Mouse (Mus musculus) hindbrain, embryonic 15.5 days (tissue): ENCODE measurements around the gene Ccdc117. TPM values are rescaled to one million over a fixed set of nuclear protein-coding genes. Genes with fewer than 3 reads are reported as not detected.
"Not testable (repeated sequence)": the region's sequence is repeated elsewhere in the genome, so short reads cannot be mapped to it uniquely, and the experiment has no call there.

Source experiments
- ATAC-seq: fragments of 200-750 bp; cut with Nextera tagmentation; 2 replicates; pipeline ENCODE4 v1.8.0; 2017; ENCODE audit warnings: low read depth, moderate number of reproducible peaks, moderate TSS enrichment; ENCODE audit not compliant: low FRiP score
- H3K27ac ChIP-seq: fragments of 300-500 bp; sonication (generic); replicated peaks from 2 replicates; pipeline ENCODE4 v1.5.1; 2015; ENCODE audit warnings: mild to moderate bottlenecking, inconsistent platforms
- H3K27me3 ChIP-seq: fragments of 300-500 bp; sonication (generic); 2 replicates; pipeline ENCODE4 v1.6.1; 2015; ENCODE audit warnings: control low read depth, inconsistent platforms
- H3K36me3 ChIP-seq: fragments of 300-500 bp; sonication (generic); 2 replicates; pipeline ENCODE4 v1.6.1; 2015; ENCODE audit warnings: control low read depth, inconsistent platforms
- H3K4me1 ChIP-seq: fragments of 300-500 bp; sonication (generic); replicated peaks from 2 replicates; pipeline ENCODE4 v1.6.1; 2015; ENCODE audit warnings: control low read depth, inconsistent platforms
- H3K4me2 ChIP-seq: fragments of 300-500 bp; sonication (generic); 2 replicates; pipeline ENCODE4 v1.6.1; 2015; ENCODE audit warnings: moderate library complexity, mild to moderate bottlenecking, inconsistent platforms
- H3K4me3 ChIP-seq: fragments of 300-500 bp; sonication (generic); 2 replicates; pipeline ENCODE4 v1.5.1; 2015; ENCODE audit warnings: mild to moderate bottlenecking, inconsistent platforms
- H3K9ac ChIP-seq: fragments of 300-500 bp; sonication (generic); 2 replicates; pipeline ENCODE4 v1.6.1; 2015; ENCODE audit warnings: inconsistent platforms
- H3K9me3 ChIP-seq: fragments of 300-500 bp; sonication (generic); 2 replicates; pipeline ENCODE4 v1.6.1; 2016; ENCODE audit warnings: control low read depth, inconsistent platforms
- WGBS: fragments of 180-500 bp; shearing (Covaris S2); methylation state at CpG from one replicate; pipeline ENCODE4 v1.1.7; 2015; 5-methylcytosine and 5-hydroxymethylcytosine counted together
- polyA plus RNA-seq: library from polyadenylated mRNA; unstranded; fragments of >200 nt; fragmentation: Nextera tagmentation; extraction: Ambion mirVana; gene quantifications from 2 replicates; pipeline ENCODE4 v1.2.1, GENCODE M21; 2015

Gene Ccdc117
- polyA plus RNA-seq, 1 experiment from 2014 or later = 10.7 TPM

- peaks cover 4% of the 10 kb centered on the region for H3K4me1 ChIP-seq
- no peak for ATAC-seq
- no peak overlapping the region for H3K9ac ChIP-seq
- H3K36me3 ChIP-seq = no peaks in the 10 kb centered on the region
- no peaks in the 10 kb centered on the region for H3K27me3 ChIP-seq
- H3K9me3 ChIP-seq = no peaks in the 10 kb centered on the region
- WGBS = 94% methylated on average over 14 of the region's 14 CpGs
- no peak overlapping the region for H3K4me2 ChIP-seq
- H3K27ac ChIP-seq = no peak overlapping the region
- H3K4me3 ChIP-seq = no peak overlapping the region
These were observed 25.4 kb downstream of the Ccdc117 start for GRCm38 (mm10) chr11:5516617-5517016.

- Histone ChIP-seq H3K36me3 (no peaks in the 10 kb centered on the region), H3K4me3 (no peak overlapping the region), H3K9me3 (no peaks in the 10 kb centered on the region), H3K9ac (no peak overlapping the region), H3K27me3 (no peaks in the 10 kb centered on the region), H3K4me2 (no peak overlapping the region), H3K4me1 (peaks cover 4% of the 10 kb centered on the region), H3K27ac (no peak overlapping the region)
- 84% methylated on average over 7 of the region's 7 CpGs for WGBS
- ATAC-seq = no peak
These were observed 25.8 kb downstream of the Ccdc117 start for GRCm38 (mm10) chr11:5516151-5516550.

DNA sequence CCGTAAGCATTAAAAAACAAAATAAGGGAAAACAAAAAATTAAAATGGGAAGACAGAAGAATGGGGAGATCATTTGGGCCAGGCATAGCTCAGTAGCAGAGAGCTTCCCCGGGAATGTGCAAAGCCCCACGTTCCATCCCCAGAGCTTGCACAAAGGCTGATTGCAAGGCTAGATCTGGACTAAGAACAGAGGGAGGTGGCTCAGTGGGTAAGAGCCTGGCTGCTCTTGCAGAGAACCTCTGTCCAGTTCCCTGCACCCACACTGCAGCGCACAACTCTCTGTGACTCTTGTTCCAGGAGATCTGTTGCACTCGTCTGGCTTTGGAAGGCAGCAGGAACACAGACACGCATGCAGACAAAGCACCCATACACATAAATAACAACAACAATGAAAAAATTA is 26.3 kb downstream of the Ccdc117 start:
- H3K4me3 ChIP-seq = no peak overlapping the region
- no peak overlapping the region for H3K4me2 ChIP-seq
- no peak overlapping the region for H3K9ac ChIP-seq
- no peak for ATAC-seq
- H3K27ac ChIP-seq = no peak overlapping the region
- no peaks in the 10 kb centered on the region for H3K27me3 ChIP-seq
- H3K36me3 ChIP-seq = no peaks in the 10 kb centered on the region
- WGBS = 81% methylated on average over 6 of the region's 6 CpGs
- no peaks in the 10 kb centered on the region for H3K9me3 ChIP-seq
- peaks cover 4% of the 10 kb centered on the region for H3K4me1 ChIP-seq

GRCm38 (mm10) chr11:5515196-5515595 is 26.8 kb downstream of the Ccdc117 start:
- 83% methylated on average over 6 of the region's 6 CpGs for WGBS
- no peak overlapping the region for H3K9ac ChIP-seq
- H3K4me2 ChIP-seq = no peak overlapping the region
- no peaks in the 10 kb centered on the region for H3K27me3 ChIP-seq
- H3K9me3 ChIP-seq = no peaks in the 10 kb centered on the region
- no peak overlapping the region for H3K27ac ChIP-seq
- H3K4me3 ChIP-seq = no peak overlapping the region
- H3K36me3 ChIP-seq = no peaks in the 10 kb centered on the region
- ATAC-seq = no peak
- H3K4me1 ChIP-seq = peaks cover 4% of the 10 kb centered on the region

DNA sequence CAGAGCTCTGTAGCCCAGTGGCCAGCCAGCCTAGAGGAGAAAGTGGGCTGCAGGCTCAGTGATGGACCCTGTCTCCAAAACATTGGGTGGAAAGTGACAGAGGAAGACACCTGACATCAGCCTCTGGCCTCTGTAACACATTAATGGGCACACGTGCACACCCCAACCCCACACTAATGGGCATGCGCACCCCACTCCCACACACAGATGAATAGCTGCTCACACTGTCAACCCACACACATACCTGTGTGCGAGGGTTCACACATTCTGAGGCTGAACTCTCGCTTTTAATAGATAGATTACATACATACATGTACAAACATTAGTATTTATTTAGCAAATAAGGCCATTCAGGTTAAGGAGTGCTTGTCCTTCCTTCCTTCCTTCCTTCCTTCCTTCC is 27.9 kb downstream of the Ccdc117 start:
- Histone ChIP-seq H3K9ac (no peak overlapping the region), H3K9me3 (no peaks in the 10 kb centered on the region), H3K36me3 (no peaks in the 10 kb centered on the region), H3K4me2 (no peak overlapping the region), H3K4me1 (no peaks in the 10 kb centered on the region), H3K4me3 (no peak overlapping the region), H3K27me3 (no peaks in the 10 kb centered on the region), H3K27ac (no peak overlapping the region)
- ATAC-seq = no peak
- WGBS = 90% methylated on average over 4 of the region's 4 CpGs

- Histone ChIP-seq H3K4me3 (no peak overlapping the region), H3K27me3 (no peaks in the 10 kb centered on the region), H3K36me3 (no peaks in the 10 kb centered on the region), H3K4me1 (no peaks in the 10 kb centered on the region), H3K9ac (no peak overlapping the region), H3K4me2 (no peak overlapping the region), H3K27ac (no peak overlapping the region), H3K9me3 (no peaks in the 10 kb centered on the region)
- no peak for ATAC-seq
- 85% methylated on average over 8 of the region's 8 CpGs for WGBS
These were observed 29.0 kb downstream of the Ccdc117 start for GRCm38 (mm10) chr11:5512961-5513360.

DNA sequence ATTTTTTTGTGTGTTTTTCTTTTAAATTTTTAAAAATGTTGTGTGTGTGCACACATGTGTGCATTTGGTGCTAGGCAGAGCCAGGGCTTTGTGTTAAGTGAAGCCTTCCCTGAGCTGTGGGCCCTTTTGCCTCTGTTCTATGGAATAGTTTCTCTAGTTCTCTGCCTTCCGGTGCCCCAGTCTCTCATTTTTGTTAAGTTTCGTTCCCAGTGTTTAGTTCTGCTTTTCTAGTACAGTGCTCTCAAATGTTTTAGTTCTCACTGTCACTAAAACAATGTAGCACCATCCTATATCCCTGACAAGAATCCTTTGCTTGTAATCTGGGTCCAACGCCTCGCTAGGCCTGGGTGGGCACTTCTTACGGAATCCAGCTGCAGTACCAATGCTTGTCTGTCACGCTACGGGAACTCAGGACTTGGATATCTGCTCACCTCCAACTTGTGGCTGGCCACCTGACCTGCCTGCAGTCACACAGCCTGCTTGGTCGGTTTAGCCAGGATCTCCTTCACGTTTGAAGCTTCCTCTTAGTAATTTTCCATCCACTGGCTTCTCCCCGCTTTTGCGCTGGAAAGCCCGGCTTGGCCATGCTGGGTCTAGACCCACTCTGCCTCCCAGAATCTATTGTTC is 29.8 kb downstream of the Ccdc117 start:
- 80% methylated on average over 12 of the region's 12 CpGs for WGBS
- H3K4me3 ChIP-seq = no peak overlapping the region
- H3K36me3 ChIP-seq = no peaks in the 10 kb centered on the region
- H3K27me3 ChIP-seq = no peaks in the 10 kb centered on the region
- no peak overlapping the region for H3K9ac ChIP-seq
- ATAC-seq = no peak
- no peaks in the 10 kb centered on the region for H3K4me1 ChIP-seq
- H3K9me3 ChIP-seq = no peaks in the 10 kb centered on the region
- H3K27ac ChIP-seq = no peak overlapping the region
- H3K4me2 ChIP-seq = no peak overlapping the region

DNA sequence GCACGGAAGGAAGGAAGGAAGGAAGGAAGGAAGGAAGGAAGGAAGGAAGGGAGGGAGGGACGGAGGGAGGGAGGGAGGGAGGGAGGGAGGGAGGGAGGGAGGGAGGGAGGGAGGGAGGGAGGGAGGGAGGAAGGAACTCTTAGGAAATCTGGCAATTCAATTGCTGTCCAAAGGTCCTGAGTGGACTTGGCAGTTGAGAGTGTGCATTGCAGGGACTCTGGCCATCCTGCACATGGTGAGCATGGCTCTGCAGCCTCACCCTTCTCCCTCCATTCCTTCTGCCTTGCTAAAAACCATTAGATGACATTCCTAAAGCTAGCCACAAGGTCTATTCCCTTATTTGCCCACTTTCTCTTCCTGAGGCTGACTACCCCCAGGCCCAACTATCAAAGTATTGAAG is 31.3 kb downstream of the Ccdc117 start:
- WGBS = no CpG with 5 or more reads among the region's 2 CpGs

DNA sequence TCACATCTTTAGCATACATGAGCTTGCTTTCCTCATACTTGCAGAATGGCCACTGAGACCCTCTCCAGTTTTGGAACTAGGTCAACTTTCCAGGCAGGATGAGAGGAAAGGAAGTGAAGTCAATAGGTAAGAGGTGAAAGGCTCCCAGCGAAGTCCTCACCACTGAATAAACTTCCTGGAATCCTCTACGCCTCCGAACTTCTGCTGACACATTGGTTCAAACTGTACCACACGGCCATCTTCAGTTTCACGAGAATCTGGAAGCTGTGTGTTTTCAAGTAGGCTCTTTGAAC is 31.9 kb downstream of the Ccdc117 start:
- Histone ChIP-seq H3K36me3 (no peaks in the 10 kb centered on the region), H3K4me1 (no peaks in the 10 kb centered on the region), H3K9me3 (no peaks in the 10 kb centered on the region), H3K4me2 (no peak overlapping the region), H3K4me3 (no peak overlapping the region), H3K9ac (no peak overlapping the region), H3K27me3 (no peaks in the 10 kb centered on the region), H3K27ac (no peak overlapping the region)
- no peak for ATAC-seq
- WGBS = 84% methylated on average over 5 of the region's 5 CpGs

More for the DNA sequence above, 31.3 kb downstream of the Ccdc117 start:
- not testable (repeated sequence) for H3K9ac ChIP-seq, H3K27ac ChIP-seq, H3K4me3 ChIP-seq, H3K9me3 ChIP-seq, H3K4me1 ChIP-seq, ATAC-seq, H3K27me3 ChIP-seq, H3K4me2 ChIP-seq, H3K36me3 ChIP-seq

- no peaks in the 10 kb centered on the region for H3K4me1 ChIP-seq
- H3K4me2 ChIP-seq = no peak overlapping the region
- no peaks in the 10 kb centered on the region for H3K27me3 ChIP-seq
- no peak overlapping the region for H3K4me3 ChIP-seq
- no peak for ATAC-seq
- no peaks in the 10 kb centered on the region for H3K36me3 ChIP-seq
- H3K9me3 ChIP-seq = no peaks in the 10 kb centered on the region
- WGBS = 92% methylated on average over 8 of the region's 8 CpGs
- H3K27ac ChIP-seq = no peak overlapping the region
- H3K9ac ChIP-seq = no peak overlapping the region
These were observed 32.5 kb downstream of the Ccdc117 start for GRCm38 (mm10) chr11:5509215-5510098.

DNA sequence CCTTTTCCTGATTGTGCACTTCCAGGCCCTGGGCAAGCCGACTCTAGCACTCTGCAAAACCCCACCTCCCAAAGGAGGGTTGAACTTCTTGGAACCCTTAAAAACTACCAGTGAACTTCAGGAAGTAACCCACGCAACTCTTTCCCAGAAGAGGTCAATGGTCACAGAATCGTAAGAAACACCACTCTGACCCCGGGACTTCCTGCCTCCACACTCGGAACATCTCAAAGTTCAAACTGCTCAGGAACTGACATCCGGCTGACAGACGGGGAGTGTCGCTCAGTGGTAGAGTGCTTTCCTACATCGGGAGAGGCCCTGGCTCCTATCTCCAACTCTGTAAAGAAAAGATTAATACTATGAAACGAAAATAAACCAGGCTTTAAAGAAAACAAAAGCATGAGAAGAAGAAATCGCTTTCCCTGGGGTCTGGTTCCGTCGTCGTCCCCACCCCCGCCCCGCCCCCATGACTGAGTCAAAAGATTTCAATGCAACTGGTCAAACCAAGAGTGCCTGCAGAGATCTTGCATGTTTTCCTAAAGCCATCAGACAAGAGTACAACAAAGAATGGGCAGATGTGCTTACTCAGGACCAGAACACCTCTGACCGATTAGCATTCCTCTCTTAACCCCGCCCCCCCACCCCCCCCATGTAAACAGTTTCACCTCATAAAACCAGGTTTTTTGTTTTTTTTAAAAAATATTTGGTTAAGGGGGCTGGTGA is 36.0 kb downstream of the Ccdc117 start:
- Histone ChIP-seq H3K27ac (no peak overlapping the region), H3K9me3 (no peaks in the 10 kb centered on the region), H3K9ac (no peak overlapping the region), H3K4me1 (no peaks in the 10 kb centered on the region), H3K4me3 (no peak overlapping the region), H3K27me3 (no peaks in the 10 kb centered on the region), H3K4me2 (0 out of 2 replicates have a peak overlapping the region, but pooled peaks have one; percentile 21), H3K36me3 (no peaks in the 10 kb centered on the region)
- ATAC-seq = no peak
- 31% methylated on average over 18 of the region's 18 CpGs for WGBS

DNA sequence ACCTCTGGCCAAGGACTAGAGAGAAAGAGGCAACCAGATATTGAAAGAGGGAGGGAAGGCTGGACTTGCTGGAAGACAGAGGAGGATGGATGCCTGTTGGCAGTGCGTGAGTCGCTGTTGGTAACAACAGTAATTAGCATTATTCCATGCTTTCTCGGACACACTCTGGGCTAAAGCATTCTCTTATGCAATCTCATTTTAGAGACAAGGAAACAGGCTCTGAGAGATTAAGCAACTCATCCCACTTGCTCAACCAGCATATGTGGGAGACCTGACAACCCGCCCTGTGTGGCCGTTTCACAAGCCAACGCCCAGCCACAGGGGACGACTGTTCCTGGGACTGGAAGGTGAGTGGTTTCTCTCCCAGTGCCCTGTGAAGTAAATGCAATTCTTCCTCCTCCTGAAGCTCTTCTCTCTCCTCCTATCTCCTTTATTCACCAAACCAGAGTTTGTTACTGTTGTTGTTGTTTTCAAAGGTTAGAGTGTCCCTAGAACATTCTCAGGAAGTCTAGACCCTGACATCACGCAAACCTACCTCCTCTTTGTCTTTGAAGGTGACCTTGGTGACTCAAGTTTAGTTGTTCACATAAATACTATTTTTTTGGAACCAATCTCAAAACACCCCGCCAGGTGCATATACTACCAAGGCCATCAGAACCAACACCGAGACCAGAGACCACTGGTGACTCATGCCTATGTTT is 39.5 kb downstream of the Ccdc117 start:
- 86% methylated on average over 10 of the region's 10 CpGs for WGBS
- ATAC-seq = no peak
- no peaks in the 10 kb centered on the region for H3K9me3 ChIP-seq

More for the DNA sequence above, 39.5 kb downstream of the Ccdc117 start:
- H3K36me3 ChIP-seq = no peaks in the 10 kb centered on the region
- H3K4me3 ChIP-seq = no peak overlapping the region
- H3K4me1 ChIP-seq = no peaks in the 10 kb centered on the region
- no peak overlapping the region for H3K27ac ChIP-seq
- no peaks in the 10 kb centered on the region for H3K27me3 ChIP-seq
- no peak overlapping the region for H3K4me2 ChIP-seq
- H3K9ac ChIP-seq = no peak overlapping the region
